Mouse (Mus musculus) heart, adult 9 months (tissue): Measurements from ENCODE around the gene Sntn.

Experiments
- DNase-seq, 2 experiments: peaks; one replicate each; pipeline ENCODE4 v3.0.0; 2022; ENCODE audit warnings: low spot score in 2 of 2

The Sntn gene

GRCm38 (mm10) chr14:13670576-13670975, at the start of gene Sntn:
TSS of gene Sntn (plus strand) at chr14:13670876.
- no peak for DNase-seq

DNA sequence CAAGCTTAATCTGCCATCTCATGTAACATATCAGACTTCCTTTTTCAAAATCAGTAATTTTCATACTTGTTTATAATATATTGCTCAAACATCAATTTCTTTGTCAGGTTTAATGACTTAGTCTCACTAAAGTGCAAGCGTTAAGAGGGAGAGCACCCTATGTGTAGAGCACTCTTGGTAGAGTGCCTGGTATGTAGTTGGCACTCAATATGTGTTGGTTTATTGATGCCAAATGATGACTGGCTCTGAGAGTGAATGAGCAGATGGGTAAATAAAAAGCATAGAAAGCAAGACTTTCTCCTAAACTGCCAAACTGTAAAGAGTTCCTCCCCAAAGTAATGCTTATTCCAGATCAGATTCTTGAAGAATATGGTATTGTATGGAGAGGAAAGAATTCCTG, 20.8 kb upstream of the Sntn start:
- DNase-seq = no peak

DNA sequence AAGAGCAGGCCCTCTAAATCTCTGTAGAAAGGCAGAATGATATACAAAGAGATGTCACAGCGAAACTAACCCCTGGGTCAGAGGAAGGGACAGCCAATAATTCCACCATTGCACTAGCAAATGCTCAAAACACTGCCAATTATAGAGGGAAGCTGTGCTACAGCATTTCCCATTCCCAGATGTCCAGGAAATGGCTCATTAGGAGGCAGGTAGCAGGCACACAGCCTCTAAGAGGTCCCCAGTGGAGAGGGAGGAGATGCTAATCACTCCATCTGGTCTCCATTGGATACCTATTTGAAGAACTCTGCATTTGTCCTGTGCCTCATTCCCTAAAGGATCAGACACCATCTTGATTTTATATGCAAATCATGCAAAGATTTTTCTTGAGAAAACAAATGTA, 19.6 kb upstream of the Sntn start:
- DNase-seq = no peak

DNA sequence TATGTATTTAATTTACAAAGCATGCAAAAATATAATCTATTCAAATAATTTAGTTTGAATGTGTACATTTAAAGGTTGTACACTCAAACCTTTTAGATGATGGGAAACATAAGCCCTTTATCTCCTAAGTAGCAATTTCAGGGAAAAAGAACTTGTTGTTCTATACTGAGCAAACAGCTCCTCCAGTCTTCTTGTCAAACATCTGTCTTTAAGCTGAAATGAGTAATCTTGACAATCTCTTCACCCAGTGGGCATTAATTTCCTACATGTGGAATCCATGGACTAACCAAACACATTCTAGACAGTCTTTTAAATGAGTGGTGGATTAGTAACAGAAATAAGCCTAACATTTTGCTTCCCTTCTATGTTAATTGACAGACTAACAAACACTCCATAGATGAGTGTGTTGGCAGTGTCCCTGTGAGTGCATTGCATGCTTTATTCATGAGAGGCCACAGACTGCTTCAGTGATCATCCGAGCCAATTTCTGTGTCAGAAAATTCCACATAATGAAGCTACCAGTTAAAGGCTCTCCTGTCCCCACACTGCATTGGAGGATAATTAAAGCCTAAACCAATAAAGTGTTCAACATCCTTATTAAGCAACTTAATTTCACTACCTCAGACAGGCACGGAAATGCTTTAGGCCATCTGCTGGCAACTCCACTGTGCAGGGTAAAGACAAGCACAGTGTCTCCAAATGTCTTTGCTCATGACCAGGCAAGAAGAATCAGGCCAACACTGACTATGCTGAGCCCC, 19.0 kb upstream of the Sntn start:
- no peak for DNase-seq

GRCm38 (mm10) chr14:13686716-13687115, 16.0 kb downstream of the Sntn start:
- no peak for DNase-seq

- DNase-seq = no peak
Measured at GRCm38 (mm10) chr14:13690426-13690825, 19.8 kb downstream of the Sntn start.

DNA sequence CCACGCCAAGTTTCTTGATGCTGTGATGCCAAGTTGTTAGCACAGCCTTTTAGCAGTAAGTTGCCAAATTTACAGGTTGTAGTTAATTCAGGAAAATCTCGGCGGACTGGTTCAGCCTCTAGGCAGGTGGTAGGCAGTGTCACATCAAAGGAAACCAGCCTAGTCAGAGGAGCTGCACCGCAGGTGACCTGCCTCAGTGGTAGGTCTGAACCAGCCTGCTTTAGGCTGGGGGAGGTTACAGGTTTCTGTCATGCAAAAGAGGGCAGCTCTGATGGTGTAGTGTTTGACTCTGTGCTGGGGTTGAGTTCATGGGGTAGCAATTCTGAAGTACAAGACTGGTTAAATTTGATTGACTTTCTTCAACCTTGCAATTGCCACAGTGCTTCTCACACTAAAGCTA, 61.6 kb downstream of the Sntn start:
- DNase-seq = no peak
